Mouse (Mus musculus) liver, embryonic 14.5 days (tissue): Measurements from ENCODE around the gene Neu4.
"Not testable (repeated sequence)": the region's sequence is repeated elsewhere in the genome, so short reads cannot be mapped to it uniquely, and the experiment has no call there.

ENCODE experiments used
- CTCF ChIP-seq: IDR thresholded peaks from 2 replicates; pipeline ENCODE4 v1.5.1; 2016; ENCODE audit warnings: antibody characterized with exemption, low read depth, control low read depth
- EP300 ChIP-seq: IDR thresholded peaks from 2 replicates; pipeline ENCODE4 v1.6.1; 2016; ENCODE audit warnings: antibody characterized with exemption, low read depth

GRCm38 (mm10) chr1:93990209-93990608 lies 30.0 kb upstream of the Neu4 start, which contains the start of gene Gal3st2c:
- TF ChIP-seq CTCF, EP300: not testable (repeated sequence)
